Mouse (Mus musculus): ENCODE measurements around the gene Nedd9.

GRCm38 (mm10) chr13:41420376-41420775, 66.8 kb downstream of the Nedd9 start:
- TF ChIP-seq CTCF (IDR thresholded peaks at IDR 0.05; ENCODE audit: borderline replicate concordance, insufficient read depth, low read length), result no peak
- TF ChIP-seq POLR2A (IDR thresholded peaks at IDR 0.05; ENCODE audit: low read depth, low read length), result no peak
